Mouse (Mus musculus): ENCODE measurements around the gene Ddx4.

Gene Ddx4

GRCm38 (mm10) chr13:112553304-112553703, 99.0 kb downstream of the Ddx4 start:
- no peak for DNase-seq (ENCODE audit: low spot score in 2 of 2)

GRCm38 (mm10) chr13:112551641-112552548, 100.4 kb downstream of the Ddx4 start:
- DNase-seq (ENCODE audit: low spot score in 2 of 2) = no peak

All from cerebellum, postnatal 4 days (tissue).